Mouse (Mus musculus): Measurements from ENCODE around the gene Tapt1.

- TF ChIP-seq TAL1 (IDR thresholded peaks at IDR 0.05; ENCODE audit: low read length): no peak
- no peak for TF ChIP-seq GATA1 (IDR thresholded peaks at IDR 0.05; ENCODE audit: low read length)
Observed at GRCm38 (mm10) chr5:44241726-44242125, 15.3 kb upstream of the Tapt1 start.

Data from erythroblast, embryonic 14.5 days (primary cell).